Mouse (Mus musculus): ENCODE results near the gene Cdhr4.

Gene Cdhr4

GRCm38 (mm10) chr9:107992197-107992596 lies at the start of gene Cdhr4:
TSS of gene Cdhr4 (plus strand) at chr9:107992497.
- in situ Hi-C loops (cut with MboI, MseI): no loop called here

GRCm38 (mm10) chr9:107947241-107948194 lies 44.8 kb upstream of the Cdhr4 start:
- in situ Hi-C loops (cut with MboI, MseI): no loop called here

- in situ Hi-C loops (cut with MboI, MseI): no loop called here
Observed at GRCm38 (mm10) chr9:107949184-107949921, 42.9 kb upstream of the Cdhr4 start.

GRCm38 (mm10) chr9:107949922-107950235 lies 42.4 kb upstream of the Cdhr4 start, which contains the start of gene Traip:
TSS of gene Traip (plus strand) at chr9:107950136.
- in situ Hi-C loops (cut with MboI, MseI): no loop called here

GRCm38 (mm10) chr9:107950460-107951355 lies 41.6 kb upstream of the Cdhr4 start:
- in situ Hi-C loops (cut with MboI, MseI): no loop called here

GRCm38 (mm10) chr9:107955613-107956289 lies 36.5 kb upstream of the Cdhr4 start:
- in situ Hi-C loops (cut with MboI, MseI): no loop called here

- in situ Hi-C loops (cut with MboI, MseI): no loop called here
Observed at GRCm38 (mm10) chr9:107957141-107957540, 35.2 kb upstream of the Cdhr4 start.

- in situ Hi-C loops (cut with MboI, MseI): no loop called here
Observed at GRCm38 (mm10) chr9:107959896-107960295, 32.4 kb upstream of the Cdhr4 start.

- in situ Hi-C loops (cut with MboI, MseI): no loop called here
Observed at GRCm38 (mm10) chr9:107960928-107961327, 31.4 kb upstream of the Cdhr4 start.

- in situ Hi-C loops (cut with MboI, MseI): no loop called here
Observed at GRCm38 (mm10) chr9:107961351-107961762, 30.9 kb upstream of the Cdhr4 start.

- in situ Hi-C loops (cut with MboI, MseI): no loop called here
Observed at GRCm38 (mm10) chr9:107961881-107962280, 30.4 kb upstream of the Cdhr4 start.

- in situ Hi-C loops (cut with MboI, MseI): no loop called here
Observed at GRCm38 (mm10) chr9:107962916-107963315, 29.4 kb upstream of the Cdhr4 start.

GRCm38 (mm10) chr9:107963700-107964099 lies 28.6 kb upstream of the Cdhr4 start:
- in situ Hi-C loops (cut with MboI, MseI): no loop called here

GRCm38 (mm10) chr9:107964681-107965080 lies 27.6 kb upstream of the Cdhr4 start:
- in situ Hi-C loops (cut with MboI, MseI): loop anchor here (5.0 kb wide), 1 partner anchor 103 kb away; no protein-coding TSS in a partner anchor

GRCm38 (mm10) chr9:107966676-107967075 lies 25.6 kb upstream of the Cdhr4 start:
- in situ Hi-C loops (cut with MboI, MseI): loop anchor here (5.0 kb wide), 1 partner anchor 101 kb away; no protein-coding TSS in a partner anchor

- in situ Hi-C loops (cut with MboI, MseI): loop anchor here (5.0 kb wide), 1 partner anchor 100 kb away; no protein-coding TSS in a partner anchor
Observed at GRCm38 (mm10) chr9:107967437-107967836, 24.9 kb upstream of the Cdhr4 start.

GRCm38 (mm10) chr9:107968531-107968930 lies 23.8 kb upstream of the Cdhr4 start:
- in situ Hi-C loops (cut with MboI, MseI): loop anchor here (5.0 kb wide), 1 partner anchor 99 kb away; no protein-coding TSS in a partner anchor

- in situ Hi-C loops (cut with MboI, MseI): no loop called here
Observed at GRCm38 (mm10) chr9:107970311-107970710, 22.0 kb upstream of the Cdhr4 start.

- in situ Hi-C loops (cut with MboI, MseI): no loop called here
Observed at GRCm38 (mm10) chr9:107971690-107972541, 20.4 kb upstream of the Cdhr4 start.
